Mouse (Mus musculus) adrenal gland, adult 18-20 months (tissue): ENCODE data around the gene Fam227a. TPM values are rescaled to one million over a fixed set of nuclear protein-coding genes. Genes with fewer than 3 reads are reported as not detected.

Experiments used
- DNase-seq, 2 experiments: peaks; one replicate each; pipeline ENCODE4 v3.0.0; 2021 to 2022; ENCODE audit warnings: low spot score in 2 of 2
- microRNA-seq, 2 experiments: library from miRNA; unstranded; fragments of <30 nt; microRNA quantifications; one replicate each; pipeline ENCODE4 v1.2.0; 2021; ENCODE audit warnings: borderline number of aligned reads in 2 of 2
- total RNA-seq, 2 experiments: library from RNA; stranded (reverse); gene quantifications; 1 replicate in 1 of 2; 2 replicates in 1 of 2; pipeline ENCODE4 v1.2.3; 2021

Fam227a gene
- total RNA-seq, 2 experiments from 2014 or later = 1.5 to 2.0 TPM

DNA sequence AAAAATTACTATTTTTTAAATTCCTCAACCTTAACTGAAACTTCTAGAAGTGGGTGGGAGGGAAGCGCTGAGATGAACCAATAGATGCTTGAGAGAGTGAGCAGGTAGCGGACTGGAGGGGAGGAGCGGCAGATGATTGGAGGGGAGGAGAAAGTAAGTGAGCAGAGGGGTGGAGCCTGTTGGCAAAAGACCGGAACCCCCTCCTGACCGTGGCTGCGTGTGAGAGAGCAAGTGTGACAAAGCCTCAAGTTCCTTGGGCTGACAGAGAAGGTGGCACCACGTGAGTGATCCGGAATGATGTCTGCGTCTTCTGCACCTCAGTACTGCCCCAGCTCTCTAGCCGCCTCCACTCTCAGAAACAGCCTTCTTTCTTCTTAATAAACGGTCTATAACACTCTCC lies 41.6 kb downstream of the Fam227a start:
- no peak for DNase-seq

DNA sequence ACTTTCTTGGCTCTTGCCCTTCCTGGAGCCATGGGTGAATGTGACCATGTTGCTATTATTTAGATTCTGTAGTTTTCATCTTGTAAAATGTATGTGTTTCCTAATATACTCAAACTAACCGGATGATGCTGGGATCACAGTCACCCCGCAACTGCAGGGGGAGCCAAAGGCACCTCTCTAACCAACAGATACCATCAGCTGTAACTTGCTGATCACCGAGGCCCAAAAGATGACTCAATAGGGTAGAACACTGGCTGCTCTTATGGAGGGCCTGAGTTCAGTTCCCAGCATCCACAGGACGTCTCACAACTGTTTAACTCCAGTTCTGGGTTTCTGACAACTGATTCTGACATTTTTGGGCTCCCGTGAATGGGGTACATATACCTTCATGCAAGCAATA lies 42.0 kb downstream of the Fam227a start:
- no peak for DNase-seq

DNA sequence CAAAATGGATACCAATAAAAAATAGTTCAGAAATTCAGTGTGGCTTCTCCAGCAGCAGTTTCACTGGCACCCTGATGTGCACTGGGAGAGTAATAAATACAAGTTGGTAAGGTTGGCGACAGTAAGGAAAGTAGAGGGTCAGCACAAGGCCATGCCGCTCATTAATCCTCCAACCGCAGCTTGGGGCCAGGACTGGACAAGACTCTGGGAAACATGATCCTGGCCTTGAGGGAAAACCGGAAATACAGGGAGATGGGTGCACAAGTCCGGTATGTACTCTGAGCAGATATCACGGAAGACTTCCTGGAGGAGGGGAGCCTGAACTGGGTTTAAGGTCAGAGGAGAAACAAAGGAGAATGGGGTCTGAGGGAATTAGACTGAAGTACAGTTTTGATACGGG lies 43.3 kb downstream of the Fam227a start:
- no peak for DNase-seq

GRCm38 (mm10) chr15:79609226-79609625 lies 49.5 kb downstream of the Fam227a start:
- DNase-seq = no peak

- no peak for DNase-seq
These were observed 50.5 kb downstream of the Fam227a start for GRCm38 (mm10) chr15:79608214-79608613.

GRCm38 (mm10) chr15:79607757-79608156 lies 51.0 kb downstream of the Fam227a start:
- no peak for DNase-seq

GRCm38 (mm10) chr15:79606161-79606560 lies 52.6 kb downstream of the Fam227a start:
- DNase-seq = no peak

DNA sequence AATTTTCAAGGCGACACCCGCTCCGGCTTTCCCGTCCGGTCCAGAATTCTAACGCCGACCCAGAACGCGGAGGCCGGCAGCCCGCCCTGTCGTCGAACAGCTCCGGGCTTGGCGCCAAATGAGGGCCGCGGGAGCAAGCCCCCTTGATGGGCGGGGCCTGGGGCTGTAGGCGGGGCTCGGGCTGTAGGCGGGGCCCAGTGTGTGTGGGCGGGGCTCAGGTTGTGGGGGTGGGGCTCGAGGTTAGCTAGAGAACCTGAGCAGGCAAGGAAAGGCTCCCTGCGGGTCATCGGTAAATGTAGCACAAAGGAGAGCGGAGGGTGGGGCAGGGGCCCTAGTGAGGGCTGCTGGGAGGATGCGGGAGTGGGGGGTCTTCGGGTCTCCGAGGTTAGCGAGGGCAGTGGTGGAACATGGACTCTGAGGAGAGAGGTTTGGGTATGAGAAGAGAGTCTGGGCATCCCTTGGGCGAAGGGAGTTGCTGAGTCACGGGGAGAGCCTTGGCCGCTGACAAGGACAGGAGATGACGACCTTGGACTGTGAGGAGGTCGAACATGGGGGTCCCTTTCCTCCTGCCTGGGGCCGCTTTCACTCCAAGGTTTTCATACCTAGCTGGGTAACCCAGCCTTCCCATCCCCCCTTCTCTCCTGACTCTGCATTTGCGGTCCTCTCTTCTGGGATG lies 53.6 kb downstream of the Fam227a start, which contains the start of gene Dmc1:
TSS of gene Dmc1 (minus strand) at position 120 of the 676 bp plus-strand sequence.
- peak; percentile 37 to 54 for DNase-seq

GRCm38 (mm10) chr15:79600176-79600575 lies 58.6 kb downstream of the Fam227a start:
- no peak for DNase-seq

GRCm38 (mm10) chr15:79598715-79599114 lies 60.0 kb downstream of the Fam227a start:
- DNase-seq = no peak

- DNase-seq = no peak
These were observed 77.2 kb downstream of the Fam227a start for GRCm38 (mm10) chr15:79581581-79581980.

DNA sequence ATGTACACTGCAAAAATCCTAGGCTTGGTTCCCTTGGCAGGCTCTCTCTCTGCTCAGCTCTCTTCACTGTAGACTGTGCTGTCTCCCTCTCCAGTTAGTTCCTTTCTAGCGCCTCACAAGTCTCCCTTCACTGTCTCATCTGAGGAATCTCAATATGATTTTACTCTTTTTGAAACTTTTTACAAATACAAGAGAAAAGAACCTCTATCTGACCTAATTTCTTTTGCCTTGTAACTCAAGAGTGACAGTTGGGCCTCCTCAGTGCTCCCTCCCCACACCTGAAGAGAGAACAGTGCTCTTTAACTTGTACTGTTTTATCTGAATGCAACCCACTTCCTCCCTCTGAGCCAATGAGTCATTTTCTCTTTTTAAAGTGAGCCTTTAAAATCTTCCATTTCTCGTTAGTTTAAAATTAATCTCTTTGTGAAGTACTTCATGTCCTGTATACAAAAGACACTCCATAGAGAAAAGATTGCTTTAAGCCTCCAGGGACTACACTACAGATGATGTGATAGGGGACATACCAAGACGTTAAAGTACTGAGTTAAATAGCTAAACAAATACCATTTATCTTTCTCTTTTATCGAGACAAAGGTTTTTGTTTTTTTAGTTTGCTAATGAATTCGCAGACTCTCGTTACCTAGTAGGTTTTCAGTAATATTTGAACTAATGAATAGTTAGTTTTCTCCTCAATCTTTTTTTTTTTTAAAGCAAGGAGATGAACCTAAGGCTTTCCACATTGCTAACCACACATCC lies 80.9 kb downstream of the Fam227a start:
- no peak for DNase-seq

GRCm38 (mm10) chr15:79576947-79577346 lies 81.8 kb downstream of the Fam227a start:
- no peak for DNase-seq

- no peak for DNase-seq
These were observed 83.1 kb downstream of the Fam227a start for GRCm38 (mm10) chr15:79575543-79576222.

- DNase-seq = no peak
These were observed 96.3 kb downstream of the Fam227a start for GRCm38 (mm10) chr15:79562417-79562816.

DNA sequence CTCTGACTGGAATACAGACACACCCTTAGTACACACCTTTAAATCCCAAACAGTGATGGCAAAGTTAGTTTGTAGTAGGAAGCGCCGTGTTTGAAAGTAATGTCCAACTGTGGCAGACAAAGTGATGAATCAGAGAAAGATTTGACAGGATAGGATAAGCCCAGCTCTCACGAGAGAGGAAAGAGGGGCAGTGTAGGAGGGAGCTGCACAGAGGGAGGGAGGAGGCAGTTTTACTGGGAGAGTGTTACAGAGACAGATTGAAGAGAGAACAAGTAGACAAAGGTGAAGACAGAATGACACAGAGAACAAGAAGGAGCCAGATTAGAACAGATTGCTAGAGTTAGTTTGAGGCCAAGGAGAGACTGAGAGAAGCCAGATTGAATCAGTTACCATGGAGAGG lies 99.1 kb downstream of the Fam227a start:
- no peak for DNase-seq

Small RNA genes within 50 kb of the gene (microRNA-seq; reads per million reads assigned to microRNA genes)
- gene Gm27903 = 0 reads per million in 2 experiments

Other genes with a start within 250 kb of the Fam227a start
- 10 to 100 TPM; 69.2 to 80.6 TPM for gene Csnk1e, start 203.4 kb downstream of the Fam227a start, total RNA-seq
- under 1 TPM in 1 of 2 experiments, not detected in 1; 0.42 TPM for gene Kcnj4, start 153.7 kb downstream of the Fam227a start, total RNA-seq
- 1 to 10 TPM; 1.6 to 4.0 TPM for gene Kdelr3, start 142.5 kb downstream of the Fam227a start, total RNA-seq
- gene Ddx17, start 112.2 kb downstream of the Fam227a start, total RNA-seq = 100 to 1,000 TPM; 263 to 265 TPM
- gene Dmc1, start 53.8 kb downstream of the Fam227a start, total RNA-seq = under 1 TPM; 0.50 to 0.93 TPM
- gene Cby1, start 243 bp upstream of the Fam227a start, total RNA-seq = 10 to 100 TPM; 16.9 to 18.7 TPM
- 100 to 1,000 TPM; 102 to 112 TPM for gene Tomm22, start 11.9 kb upstream of the Fam227a start, total RNA-seq
- 10 to 100 TPM; 35.9 to 40.3 TPM for gene Josd1, start 29.0 kb upstream of the Fam227a start, total RNA-seq
- 10 to 100 TPM; 28.8 to 30.2 TPM for gene Gtpbp1, start 31.9 kb upstream of the Fam227a start, total RNA-seq
- gene Sun2, start 83.6 kb upstream of the Fam227a start, total RNA-seq = 10 to 100 TPM; 53.1 to 75.3 TPM
- gene Dnal4, start 118.9 kb upstream of the Fam227a start, total RNA-seq = 10 to 100 TPM; 15.0 to 16.6 TPM
- gene Nptxr, start 145.8 kb upstream of the Fam227a start, total RNA-seq = 1 to 10 TPM; 5.1 to 5.5 TPM
- gene Npcd, start 175.3 kb upstream of the Fam227a start, total RNA-seq = under 1 TPM; 0.32 to 0.89 TPM
- 10 to 100 TPM; 41.0 to 43.1 TPM for gene Cbx6, start 175.7 kb upstream of the Fam227a start, total RNA-seq
- gene Apobec3, start 232.7 kb upstream of the Fam227a start, total RNA-seq = 10 to 100 TPM; 12.8 to 13.0 TPM